Mouse (Mus musculus) frontal cortex, postnatal 25 days (tissue): ENCODE data around the gene Sap25.
A peak's percentile ranks its signal among the peaks of the same experiment; 100 is the strongest.
"Not testable (repeated sequence)": the region's sequence is repeated elsewhere in the genome, so short reads cannot be mapped to it uniquely, and the experiment has no call there.

Experiments
- DNase-seq, 2 experiments: peaks; one replicate each; pipeline ENCODE4 v3.0.0; 2022; ENCODE audit warnings: low spot score in 2 of 2

Sap25 gene

GRCm38 (mm10) chr5:137641054-137641453, at the start of gene Sap25:
TSS of gene Sap25 (plus strand) at chr5:137641334.
- DNase-seq: no peak

GRCm38 (mm10) chr5:137595921-137596320, 45.2 kb upstream of the Sap25 start:
- no peak for DNase-seq

GRCm38 (mm10) chr5:137596601-137597261, 44.4 kb upstream of the Sap25 start:
- no peak for DNase-seq

DNA sequence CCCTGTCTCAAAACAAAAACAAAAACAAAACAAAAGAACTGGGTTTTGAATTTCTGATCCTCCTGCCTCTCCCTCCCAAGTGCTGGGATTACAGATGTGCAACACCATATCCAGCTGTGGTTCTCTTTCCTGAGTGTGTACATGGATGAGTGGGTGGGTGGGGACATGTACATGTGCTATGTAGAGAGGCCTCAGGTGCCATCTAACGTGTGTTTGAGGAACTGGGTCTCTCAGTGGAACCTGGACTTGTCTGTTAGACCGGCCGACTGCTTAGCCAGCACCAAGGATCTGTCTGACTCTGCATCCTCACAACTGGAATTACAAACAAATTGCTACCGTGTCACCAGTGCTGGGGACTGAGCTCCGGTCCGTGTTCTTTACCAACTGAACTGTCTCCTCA, 43.5 kb upstream of the Sap25 start:
- DNase-seq: no peak

DNA sequence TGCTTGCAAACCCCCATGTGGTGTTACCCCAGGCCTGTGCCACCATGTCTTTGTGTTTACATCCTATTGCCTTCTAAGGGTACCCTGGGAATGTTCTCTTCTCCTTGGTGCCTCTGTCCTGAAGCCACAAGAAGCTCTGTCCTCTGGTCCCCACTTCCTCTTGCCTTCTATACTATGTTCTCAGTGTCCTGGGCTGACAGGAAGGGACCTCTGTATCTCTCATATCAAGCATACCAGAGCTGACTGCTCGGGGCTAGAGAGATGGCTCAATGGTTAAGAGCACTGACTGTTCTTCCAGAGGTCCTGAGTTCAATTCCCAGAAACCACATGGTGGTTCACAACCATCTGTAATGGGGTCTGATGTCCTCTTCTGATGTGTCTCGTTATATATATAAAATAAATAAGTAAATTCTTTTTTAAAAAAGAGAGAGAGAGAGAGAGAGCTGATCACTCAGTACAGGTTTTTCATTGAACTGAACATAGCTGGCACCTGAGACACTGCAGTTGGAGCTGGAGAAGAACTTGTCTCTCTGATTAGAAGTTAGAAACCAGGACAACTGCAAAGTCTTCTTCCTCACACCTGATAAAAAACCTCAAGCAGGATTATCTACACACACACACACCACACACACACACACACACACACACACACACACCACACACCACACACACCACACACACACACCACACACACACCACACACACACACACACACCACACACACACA, 42.9 kb upstream of the Sap25 start:
- DNase-seq: no peak

DNA sequence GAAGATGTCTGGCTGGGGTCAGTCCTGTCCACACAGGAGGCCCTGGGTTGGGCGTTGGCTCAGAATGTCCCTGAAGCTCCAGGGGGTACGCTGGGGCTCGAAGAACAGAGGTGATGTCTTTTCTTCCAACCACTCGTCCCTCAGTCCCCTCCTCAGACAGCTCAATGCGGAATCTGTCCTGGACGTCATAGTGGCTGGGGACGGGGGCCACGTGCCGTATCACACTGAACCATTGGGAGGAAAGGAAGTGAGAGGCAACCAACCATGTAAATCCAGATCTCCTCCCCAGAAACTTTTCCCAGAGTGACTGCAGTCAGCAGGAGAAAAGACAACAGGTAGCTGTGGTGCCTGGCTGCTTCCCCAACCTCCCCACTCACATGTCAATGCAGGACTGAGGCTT, 41.5 kb upstream of the Sap25 start:
- no peak for DNase-seq

DNA sequence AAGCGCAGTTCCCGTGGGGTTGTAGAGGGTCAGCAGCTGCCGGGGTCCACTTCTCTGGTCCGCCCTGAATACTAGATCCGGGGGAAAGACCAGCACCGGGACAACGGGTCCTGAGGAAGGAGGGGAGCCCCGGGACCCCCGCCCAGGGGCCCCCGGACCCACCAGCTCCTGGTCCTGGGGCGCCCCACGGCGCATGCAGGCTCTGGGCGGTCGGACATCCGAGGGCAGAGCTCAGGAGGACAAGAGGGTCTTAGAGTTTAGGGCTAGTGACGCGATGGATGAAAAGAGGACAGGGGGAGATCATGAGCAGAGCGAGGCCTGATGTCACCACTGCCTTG, 40.9 kb upstream of the Sap25 start:
- no peak for DNase-seq

- peak; percentile 81 to 91 for DNase-seq
Observed at GRCm38 (mm10) chr5:137600619-137601364, 40.3 kb upstream of the Sap25 start, which contains the start of gene Mospd3. TSS of gene Mospd3 (minus strand) at chr5:137601058.

DNA sequence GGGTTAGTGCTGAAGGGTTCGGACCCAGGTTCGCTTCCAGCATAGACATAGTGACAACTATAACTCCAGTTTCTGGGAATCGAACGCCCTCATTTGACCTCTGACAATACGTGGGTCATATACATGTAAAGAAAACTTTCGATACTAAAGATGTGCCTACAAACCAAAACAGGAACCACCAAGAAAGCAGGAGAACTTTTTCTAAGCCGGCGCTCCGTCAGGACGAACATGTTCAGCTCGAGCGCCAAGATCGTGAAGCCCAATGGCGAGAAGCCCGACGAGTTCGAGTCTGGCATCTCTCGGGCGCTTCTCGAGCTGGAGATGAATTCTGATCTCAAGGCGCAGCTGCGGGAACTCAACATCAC, 39.8 kb upstream of the Sap25 start:
- DNase-seq: no peak

- no peak for DNase-seq
Observed at GRCm38 (mm10) chr5:137607860-137608653, 33.1 kb upstream of the Sap25 start.

DNA sequence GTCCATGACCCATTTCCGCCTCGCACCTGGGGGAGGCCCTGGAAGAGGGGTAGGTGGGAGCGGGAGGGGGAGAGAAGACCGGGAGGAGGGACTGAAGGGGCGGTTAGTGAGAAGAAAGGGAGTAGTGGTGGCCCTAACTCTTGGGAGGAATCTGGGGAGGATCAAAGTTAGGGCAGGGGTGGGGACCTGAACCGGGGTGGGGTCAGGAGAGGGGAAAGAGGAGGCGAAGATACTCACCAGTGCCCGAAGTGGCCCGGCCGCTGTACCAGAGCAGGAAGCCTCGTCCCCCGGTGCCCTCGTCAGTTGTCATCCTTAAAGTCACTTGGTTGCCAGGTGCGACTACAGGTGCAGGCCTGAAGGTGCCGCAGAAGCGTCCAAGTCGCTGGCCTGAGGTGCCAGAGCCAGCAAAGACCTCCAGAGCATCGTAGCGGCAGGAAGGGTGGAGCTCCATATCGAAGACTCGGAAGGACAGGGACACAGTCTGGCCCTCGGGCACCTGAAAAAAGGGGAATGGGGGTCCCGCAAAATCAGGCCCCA, 32.4 kb upstream of the Sap25 start:
- DNase-seq: no peak

DNA sequence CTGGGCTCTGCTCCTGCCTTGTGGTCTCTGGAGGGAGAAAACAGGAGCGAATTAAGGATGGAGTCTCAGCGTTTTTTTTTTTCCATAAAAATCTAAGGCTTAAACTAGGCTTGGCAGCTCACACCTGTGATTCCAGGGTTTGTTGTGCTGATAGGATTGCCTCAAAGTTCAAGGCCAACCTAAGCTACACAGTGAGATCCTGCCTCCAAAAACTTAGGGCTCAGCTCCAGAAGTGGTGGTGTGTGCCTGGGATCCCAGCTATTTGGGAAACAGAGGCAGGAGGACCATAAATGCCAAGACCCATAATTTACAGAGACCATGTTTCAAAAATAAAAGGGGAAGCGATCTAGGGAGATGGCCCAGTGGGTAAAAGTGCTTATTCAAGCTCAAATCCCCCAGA, 31.8 kb upstream of the Sap25 start:
- DNase-seq: no peak

DNA sequence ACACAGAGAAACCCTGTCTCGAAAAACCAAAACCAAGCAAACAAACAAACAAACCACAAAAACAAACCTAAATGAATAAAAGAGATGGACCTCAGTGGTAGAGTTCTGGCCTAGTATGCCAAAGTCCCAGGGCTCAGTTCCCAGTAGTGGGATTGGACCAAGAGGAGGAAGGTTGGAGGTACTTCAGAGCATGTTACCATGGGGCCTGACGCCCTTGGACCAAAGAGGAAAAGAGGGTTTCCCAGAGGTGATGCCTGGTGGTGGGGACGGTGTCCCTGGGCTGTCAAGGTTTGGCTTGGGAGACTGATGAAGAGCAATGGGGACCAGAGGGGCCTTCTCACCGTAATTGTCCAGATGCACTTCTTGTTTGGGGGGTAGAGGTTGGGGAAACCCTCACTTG, 31.1 kb upstream of the Sap25 start:
- DNase-seq: no peak

GRCm38 (mm10) chr5:137610548-137611244, 30.4 kb upstream of the Sap25 start:
- DNase-seq: no peak

DNA sequence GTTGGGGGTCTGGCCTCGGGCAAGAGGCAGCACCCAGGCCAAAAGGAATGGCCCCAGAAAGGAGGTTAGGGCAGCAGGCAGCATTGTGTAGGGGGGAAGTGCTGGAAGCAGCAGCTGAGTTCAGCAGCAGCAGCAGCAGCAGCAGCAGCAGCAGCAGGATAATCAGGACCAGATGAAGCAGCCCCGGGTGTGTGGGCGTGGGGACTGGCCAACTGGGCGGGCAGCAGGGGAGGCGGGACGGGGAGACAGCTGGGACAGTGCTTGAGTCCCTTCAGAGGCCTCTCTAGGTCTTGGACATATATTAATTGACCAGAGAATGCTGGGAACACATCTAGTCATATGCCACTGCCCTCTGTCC, 29.9 kb upstream of the Sap25 start:
- DNase-seq: no peak

- no peak for DNase-seq
Observed at GRCm38 (mm10) chr5:137613076-137613475, 28.1 kb upstream of the Sap25 start.

- DNase-seq: no peak
Observed at GRCm38 (mm10) chr5:137613550-137613949, 27.6 kb upstream of the Sap25 start, which contains the start of gene Pcolce. TSS of gene Pcolce (minus strand) at chr5:137613784.

DNA sequence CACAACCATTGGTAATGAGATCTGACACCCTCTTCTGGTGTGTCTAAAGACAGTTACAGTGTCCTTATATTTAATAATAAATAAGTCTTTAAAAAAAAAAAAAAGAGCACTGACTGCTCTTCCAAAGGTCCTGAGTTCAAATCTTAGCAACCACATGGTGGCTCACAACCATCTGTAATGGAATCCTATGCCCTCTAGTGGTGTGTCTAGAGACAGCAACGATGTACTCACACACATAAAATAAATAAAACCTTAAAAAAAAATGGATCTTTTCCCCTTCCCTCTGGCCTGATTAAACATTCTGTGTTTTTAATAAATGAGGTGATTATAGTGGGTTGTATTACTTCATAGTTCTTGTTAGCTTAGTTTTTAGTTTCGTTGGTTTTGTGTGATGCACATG, 26.2 kb upstream of the Sap25 start:
- not testable (repeated sequence) for DNase-seq

GRCm38 (mm10) chr5:137615347-137615746, 25.8 kb upstream of the Sap25 start:
- no peak for DNase-seq

DNA sequence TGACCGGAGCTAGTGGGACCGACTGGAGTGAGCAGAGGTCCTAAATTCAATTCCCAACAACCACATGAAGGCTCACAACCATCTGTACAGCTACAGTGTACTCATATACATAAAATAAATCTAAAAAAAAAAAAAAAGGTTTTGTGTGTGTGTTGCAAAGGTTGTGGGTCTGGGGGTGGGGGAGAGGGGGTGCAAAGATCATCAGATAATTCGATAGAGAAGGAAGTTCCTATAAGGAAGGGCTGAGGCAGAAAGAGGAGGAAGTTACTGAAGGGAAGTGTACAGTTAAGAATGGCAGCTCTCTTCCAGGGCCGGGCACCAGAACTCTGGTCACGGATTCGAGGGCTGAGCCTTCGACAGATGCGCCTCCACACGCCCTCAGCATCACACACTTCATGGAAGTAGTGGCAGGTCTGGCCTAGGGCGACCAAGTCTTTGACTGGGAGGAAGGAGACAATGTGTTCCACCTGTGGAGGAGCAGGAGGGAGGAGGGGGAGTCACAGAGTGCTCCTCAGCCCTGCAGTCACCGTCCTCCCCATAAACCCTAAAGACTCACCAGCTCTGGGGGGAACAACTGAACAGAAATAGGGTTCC, 17.1 kb upstream of the Sap25 start:
- DNase-seq: no peak

GRCm38 (mm10) chr5:137627991-137628390, 13.1 kb upstream of the Sap25 start:
- no peak for DNase-seq
